Mouse (Mus musculus) midbrain, embryonic 12.5 days (tissue): ENCODE measurements around the gene Gm20388. TPM values are rescaled to one million over a fixed set of nuclear protein-coding genes. Genes with fewer than 3 reads are reported as not detected.

ENCODE experiments used
- ATAC-seq: fragments of 200-750 bp; cut with Nextera tagmentation; 2 replicates; pipeline ENCODE4 v1.8.0; 2017; ENCODE audit warnings: low read depth, moderate TSS enrichment, moderate library complexity; ENCODE audit not compliant: low FRiP score
- H3K27ac ChIP-seq: fragments of 300-500 bp; sonication (generic); replicated peaks from 2 replicates; pipeline ENCODE4 v1.5.1; 2016; ENCODE audit warnings: mild to moderate bottlenecking
- H3K27me3 ChIP-seq: fragments of 300-500 bp; sonication (generic); 2 replicates; pipeline ENCODE4 v1.6.1; 2016; ENCODE audit warnings: mild to moderate bottlenecking
- H3K36me3 ChIP-seq: fragments of 300-500 bp; sonication (generic); 2 replicates; pipeline ENCODE4 v1.6.1; 2016
- H3K4me1 ChIP-seq: fragments of 300-500 bp; sonication (generic); 2 replicates; pipeline ENCODE4 v1.6.1; 2016
- H3K4me2 ChIP-seq: fragments of 300-500 bp; sonication (generic); replicated peaks from 2 replicates; pipeline ENCODE4 v1.6.1; 2016; ENCODE audit warnings: mild to moderate bottlenecking, moderate library complexity
- H3K4me3 ChIP-seq: fragments of 300-500 bp; sonication (generic); 2 replicates; pipeline ENCODE4 v1.5.1; 2016; ENCODE audit warnings: mild to moderate bottlenecking
- H3K9ac ChIP-seq: fragments of 300-500 bp; sonication (generic); replicated peaks from 2 replicates; pipeline ENCODE4 v1.6.1; 2016; ENCODE audit warnings: mild to moderate bottlenecking, moderate library complexity
- H3K9me3 ChIP-seq: fragments of 300-500 bp; sonication (generic); 2 replicates; pipeline ENCODE4 v1.6.1; 2016; ENCODE audit warnings: mild to moderate bottlenecking
- WGBS: fragments of 180-500 bp; shearing (Covaris S2); methylation state at CpG from one replicate; pipeline ENCODE4 v1.1.7; 2016; 5-methylcytosine and 5-hydroxymethylcytosine counted together
- polyA plus RNA-seq: library from polyadenylated mRNA; unstranded; fragments of >200 nt; fragmentation: Nextera tagmentation; extraction: Ambion mirVana; gene quantifications from 2 replicates; pipeline ENCODE4 v1.2.1, GENCODE M21; 2016

The Gm20388 gene
- polyA plus RNA-seq, 1 experiment from 2014 or later, result not detected

DNA sequence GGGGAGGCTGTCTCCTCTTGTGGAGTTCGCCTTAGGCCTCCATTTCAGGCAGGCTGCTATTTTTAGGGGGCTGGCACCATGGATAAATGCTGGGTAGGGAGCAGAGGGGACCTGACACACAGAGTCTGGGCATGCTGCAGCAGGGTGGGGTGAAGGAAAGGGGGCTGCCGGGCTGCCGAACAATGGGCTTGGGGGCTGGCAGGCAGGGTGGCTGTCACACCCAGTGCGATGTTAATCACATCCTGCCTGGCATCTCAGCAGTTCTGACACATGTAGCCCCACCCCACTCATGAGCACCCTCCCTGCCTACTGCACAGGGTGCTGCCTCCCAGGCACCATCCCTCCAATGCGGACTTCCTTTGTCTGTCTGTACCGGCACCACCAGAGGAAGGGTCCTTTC, 1757.9 kb downstream of the Gm20388 start:
- Histone ChIP-seq H3K27ac (0 out of 2 replicates have a peak overlapping the region, but pooled peaks have one; percentile 10), H3K27me3 (0 out of 2 replicates have a peak, but pooled peaks cover 4% of the 10 kb centered on the region), H3K4me1 (peaks cover 24% of the 10 kb centered on the region), H3K36me3 (no peaks in the 10 kb centered on the region), H3K9me3 (no peaks in the 10 kb centered on the region), H3K9ac (no peak overlapping the region), H3K4me3 (no peak overlapping the region), H3K4me2 (no peak overlapping the region)
- ATAC-seq, result no peak
- 45% methylated on average over 6 of the region's 6 CpGs for WGBS

DNA sequence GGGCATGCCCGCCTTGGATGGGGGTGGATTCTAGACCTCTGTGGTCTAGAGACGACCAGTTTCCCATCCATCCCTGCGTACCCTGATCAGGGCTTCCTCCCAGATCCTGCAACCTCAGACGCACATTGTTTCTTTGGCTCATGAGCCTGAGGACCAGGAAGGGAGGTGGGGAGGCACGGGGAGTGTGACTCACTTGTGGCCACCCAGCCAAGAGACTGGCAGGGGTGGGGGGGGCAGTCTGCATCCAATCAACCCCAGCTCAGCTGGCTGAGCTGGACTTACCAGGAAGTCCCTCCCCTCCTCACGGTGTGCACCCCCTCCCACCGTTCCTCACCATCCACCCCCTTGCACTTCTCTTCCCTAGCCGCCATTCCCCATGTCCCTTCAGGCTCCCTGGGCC, 1758.6 kb downstream of the Gm20388 start:
- Histone ChIP-seq H3K27me3 (0 out of 2 replicates have a peak, but pooled peaks cover 2% of the 10 kb centered on the region), H3K4me2 (no peak overlapping the region), H3K27ac (no peak overlapping the region), H3K36me3 (no peaks in the 10 kb centered on the region), H3K9me3 (no peaks in the 10 kb centered on the region), H3K9ac (no peak overlapping the region), H3K4me1 (peaks cover 24% of the 10 kb centered on the region), H3K4me3 (no peak overlapping the region)
- WGBS, result 20% methylated on average over 8 of the region's 8 CpGs
- ATAC-seq, result no peak

DNA sequence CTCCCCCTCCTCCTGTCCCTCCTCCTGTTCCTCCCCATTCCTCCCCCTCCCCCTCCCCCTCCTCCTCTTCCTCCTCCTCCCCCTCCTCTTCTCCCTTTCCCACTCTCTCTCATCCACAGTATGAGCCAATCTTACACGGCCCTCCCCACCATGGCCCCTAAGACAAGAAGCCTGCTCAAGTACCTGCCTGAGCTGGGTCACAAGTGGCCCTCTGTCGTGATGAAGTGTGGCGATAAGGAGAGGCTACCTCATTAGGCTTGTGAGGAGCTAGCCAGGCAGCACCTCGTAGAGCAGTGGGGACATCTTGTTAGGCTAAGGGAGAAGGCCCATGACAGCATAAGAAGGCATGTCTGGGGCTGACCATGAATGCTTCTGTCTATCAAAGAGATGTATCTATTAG, 1762.5 kb downstream of the Gm20388 start:
- 0 out of 2 replicates have a peak, but pooled peaks cover 2% of the 10 kb centered on the region for H3K27me3 ChIP-seq
- H3K4me2 ChIP-seq, result no peak overlapping the region
- H3K4me3 ChIP-seq, result no peak overlapping the region
- WGBS, result 71% methylated on average over 4 of the region's 4 CpGs
- H3K9ac ChIP-seq, result no peak overlapping the region
- no peak for ATAC-seq
- H3K4me1 ChIP-seq, result peaks cover 13% of the 10 kb centered on the region
- H3K27ac ChIP-seq, result no peak overlapping the region
- H3K9me3 ChIP-seq, result no peaks in the 10 kb centered on the region
- no peaks in the 10 kb centered on the region for H3K36me3 ChIP-seq

DNA sequence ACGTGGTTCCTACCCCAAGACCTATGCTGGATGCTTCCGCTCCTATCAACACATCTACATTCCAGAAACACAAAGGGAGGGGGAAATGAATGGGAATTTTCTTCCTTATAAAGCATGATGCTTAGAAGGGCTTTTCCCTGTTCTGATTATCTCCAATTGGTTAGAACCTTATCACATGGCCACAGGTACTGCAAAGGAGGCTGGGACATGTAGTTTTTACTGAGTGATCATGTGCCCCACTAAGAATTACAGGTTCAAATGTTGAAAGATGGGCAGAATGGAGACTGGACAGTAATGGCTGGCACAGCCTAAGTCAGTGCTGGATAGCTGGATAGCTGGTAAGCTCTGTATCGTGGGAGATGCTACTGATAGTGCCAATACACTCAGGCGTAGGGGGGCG, 1763.3 kb downstream of the Gm20388 start:
- Histone ChIP-seq H3K9ac (no peak overlapping the region), H3K27ac (no peak overlapping the region), H3K27me3 (0 out of 2 replicates have a peak, but pooled peaks cover 2% of the 10 kb centered on the region), H3K4me3 (no peak overlapping the region), H3K4me2 (no peak overlapping the region), H3K36me3 (no peaks in the 10 kb centered on the region), H3K4me1 (peaks cover 6% of the 10 kb centered on the region), H3K9me3 (no peaks in the 10 kb centered on the region)
- WGBS, result 79% methylated on average over 5 of the region's 5 CpGs
- peak; percentile 47; the same call in 1 of the 2 replicates for ATAC-seq

DNA sequence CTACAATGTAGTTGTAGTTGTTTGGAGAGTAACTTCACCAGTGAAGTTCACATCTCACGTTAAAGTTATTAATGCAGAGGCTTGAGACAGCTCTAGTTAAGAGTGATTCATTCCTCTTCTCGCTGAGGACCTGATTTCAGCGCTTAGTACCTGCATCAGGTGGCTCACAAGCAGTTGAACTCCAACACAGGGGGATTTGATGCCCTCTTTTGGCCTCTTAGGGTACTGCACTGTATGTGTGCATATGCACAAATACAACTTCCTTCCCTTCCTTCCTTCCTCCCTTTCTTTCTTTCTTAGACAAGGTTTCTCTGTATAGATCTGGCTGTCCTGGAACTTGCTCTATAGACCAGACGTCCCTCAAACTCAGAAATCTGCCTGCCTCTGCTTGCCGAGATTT, 1763.9 kb downstream of the Gm20388 start:
- H3K9me3 ChIP-seq, result no peaks in the 10 kb centered on the region
- 57% methylated on average over 5 of the region's 5 CpGs for WGBS
- H3K9ac ChIP-seq, result no peak overlapping the region

DNA sequence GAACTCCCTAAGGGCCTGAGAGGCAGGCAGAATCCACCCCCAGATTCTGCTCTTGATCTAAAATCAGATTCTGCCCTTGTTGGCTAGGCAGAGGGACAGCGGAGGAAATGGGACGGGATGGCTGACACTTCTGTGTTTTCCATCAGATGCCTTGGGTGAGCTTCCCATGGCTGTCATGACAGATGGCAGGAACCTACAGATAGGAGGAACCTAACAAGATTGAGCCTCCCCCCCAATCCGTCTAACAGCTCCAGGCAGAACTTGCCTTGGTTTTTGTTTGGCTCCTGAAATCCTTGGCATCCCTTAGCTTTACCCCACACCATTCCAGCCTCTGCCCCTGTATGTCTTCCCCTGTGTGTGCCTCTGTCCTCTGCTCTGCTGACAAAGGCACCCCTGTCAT, 1764.5 kb downstream of the Gm20388 start:
- Histone ChIP-seq H3K4me2 (no peak overlapping the region), H3K27ac (no peak overlapping the region), H3K36me3 (no peaks in the 10 kb centered on the region), H3K4me1 (no peaks in the 10 kb centered on the region), H3K4me3 (no peak overlapping the region), H3K9ac (no peak overlapping the region), H3K9me3 (no peaks in the 10 kb centered on the region), H3K27me3 (0 out of 2 replicates have a peak, but pooled peaks cover 2% of the 10 kb centered on the region)
- no peak for ATAC-seq
- WGBS, result 80% methylated on average over 3 of the region's 3 CpGs

More for the DNA sequence above, 1763.9 kb downstream of the Gm20388 start:
- no peak overlapping the region for H3K4me3 ChIP-seq
- H3K4me1 ChIP-seq, result no peaks in the 10 kb centered on the region
- H3K4me2 ChIP-seq, result no peak overlapping the region
- no peaks in the 10 kb centered on the region for H3K36me3 ChIP-seq
- ATAC-seq, result no peak
- 0 out of 2 replicates have a peak, but pooled peaks cover 2% of the 10 kb centered on the region for H3K27me3 ChIP-seq
- no peak overlapping the region for H3K27ac ChIP-seq

DNA sequence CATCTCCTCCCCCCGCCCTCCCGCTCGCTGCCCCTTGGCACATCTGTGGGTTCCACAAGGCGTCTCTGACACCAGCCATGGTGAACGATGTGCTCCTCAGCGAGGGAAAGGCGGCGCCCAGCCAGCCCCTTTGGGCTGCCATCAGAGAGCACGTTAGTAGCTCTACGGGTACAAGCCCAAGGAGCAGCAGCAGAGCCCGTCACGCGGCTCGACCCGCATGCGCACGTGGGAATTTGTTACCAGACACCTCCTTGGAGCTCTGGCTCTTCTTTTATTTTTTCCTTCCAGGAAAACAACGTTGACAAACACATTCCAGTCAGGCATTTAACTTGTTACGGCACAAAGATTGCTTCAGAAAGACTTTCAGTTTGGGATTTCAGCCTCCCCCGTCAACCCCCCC, 1765.1 kb downstream of the Gm20388 start:
- 67% methylated on average over 20 of the region's 20 CpGs for WGBS
- no peak overlapping the region for H3K4me2 ChIP-seq
- H3K4me3 ChIP-seq, result no peak overlapping the region
- no peaks in the 10 kb centered on the region for H3K36me3 ChIP-seq
- no peaks in the 10 kb centered on the region for H3K9me3 ChIP-seq
- no peaks in the 10 kb centered on the region for H3K4me1 ChIP-seq
- ATAC-seq, result no peak
- no peak overlapping the region for H3K9ac ChIP-seq
- H3K27ac ChIP-seq, result no peak overlapping the region
- H3K27me3 ChIP-seq, result 0 out of 2 replicates have a peak, but pooled peaks cover 2% of the 10 kb centered on the region

DNA sequence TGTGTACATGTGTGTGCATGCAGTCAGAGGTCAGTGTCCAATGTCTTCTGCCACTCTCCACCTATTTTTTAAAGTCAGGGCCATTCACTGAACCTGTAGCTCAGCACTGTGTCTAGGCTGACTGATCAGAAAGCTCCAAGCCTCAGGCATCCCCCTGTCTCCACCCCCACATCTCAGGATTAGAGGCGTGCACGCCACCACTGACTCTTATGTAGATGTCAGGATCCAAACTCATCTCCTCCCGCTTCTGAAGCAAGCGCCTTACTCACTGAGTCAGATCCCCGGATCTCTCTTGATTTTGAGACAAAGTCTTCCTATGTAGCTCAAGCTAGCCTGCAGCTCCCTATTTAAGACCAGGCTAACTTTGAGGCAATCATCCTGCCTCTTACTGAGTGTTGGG, 1768.1 kb downstream of the Gm20388 start:
- no peaks in the 10 kb centered on the region for H3K9me3 ChIP-seq
- no peaks in the 10 kb centered on the region for H3K4me1 ChIP-seq
- no peak overlapping the region for H3K9ac ChIP-seq
- ATAC-seq, result no peak
- H3K36me3 ChIP-seq, result no peaks in the 10 kb centered on the region
- no peak overlapping the region for H3K27ac ChIP-seq
- H3K4me3 ChIP-seq, result no peak overlapping the region
- 80% methylated on average over 5 of the region's 5 CpGs for WGBS
- H3K4me2 ChIP-seq, result no peak overlapping the region
- peaks cover 9% of the 10 kb centered on the region; the same call in 1 of the 2 replicates for H3K27me3 ChIP-seq

DNA sequence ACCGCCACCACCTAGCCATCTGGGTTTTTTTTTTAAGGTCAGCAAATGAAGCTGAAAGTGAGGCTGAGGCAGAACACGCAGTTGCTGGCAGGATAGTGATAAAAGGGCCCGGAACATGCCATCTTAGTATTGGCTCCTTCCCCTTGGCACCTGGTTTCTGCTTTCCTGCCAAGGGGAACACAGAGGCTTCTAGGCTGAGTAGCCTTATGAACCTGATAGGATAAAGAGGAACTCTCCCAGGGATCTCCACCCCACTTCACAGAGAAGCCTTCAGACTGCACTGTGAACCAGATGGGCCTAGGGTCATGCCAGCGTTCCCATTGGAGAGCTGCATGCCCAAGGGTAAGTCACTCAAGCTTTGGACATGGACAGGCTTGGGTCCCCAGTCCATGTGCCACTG, 1770.3 kb downstream of the Gm20388 start:
- 83% methylated on average over 4 of the region's 4 CpGs for WGBS
- no peaks in the 10 kb centered on the region for H3K36me3 ChIP-seq
- H3K4me3 ChIP-seq, result no peak overlapping the region
- no peak overlapping the region for H3K4me2 ChIP-seq
- no peak overlapping the region for H3K9ac ChIP-seq
- peaks cover 9% of the 10 kb centered on the region; the same call in 1 of the 2 replicates for H3K27me3 ChIP-seq
- no peak overlapping the region for H3K27ac ChIP-seq
- ATAC-seq, result no peak
- H3K4me1 ChIP-seq, result no peaks in the 10 kb centered on the region
- no peaks in the 10 kb centered on the region for H3K9me3 ChIP-seq

DNA sequence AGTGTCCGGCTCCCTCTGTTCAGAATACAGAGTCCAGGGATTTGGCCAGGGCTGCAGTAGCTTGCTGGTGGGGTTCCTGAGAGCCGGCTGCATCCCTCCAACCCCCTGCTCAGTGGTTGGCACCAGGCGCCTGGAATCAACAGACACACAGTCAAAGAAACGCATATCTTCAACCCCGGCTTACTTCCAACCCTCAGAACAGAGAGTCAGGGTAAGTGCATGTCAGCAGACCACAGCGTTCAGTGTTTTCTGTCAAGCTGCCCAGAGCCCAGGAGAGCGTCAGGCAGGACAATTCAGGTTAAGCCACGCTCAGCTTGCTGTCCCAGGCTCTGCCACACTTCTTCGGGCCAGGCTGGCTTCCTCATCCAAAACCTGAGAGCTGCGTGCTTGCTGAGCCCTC, 1770.8 kb downstream of the Gm20388 start:
- Histone ChIP-seq H3K27ac (no peak overlapping the region), H3K36me3 (no peaks in the 10 kb centered on the region), H3K4me1 (no peaks in the 10 kb centered on the region), H3K27me3 (peaks cover 9% of the 10 kb centered on the region; the same call in 1 of the 2 replicates), H3K4me3 (no peak overlapping the region), H3K9me3 (no peaks in the 10 kb centered on the region), H3K9ac (no peak overlapping the region), H3K4me2 (no peak overlapping the region)
- 56% methylated on average over 10 of the region's 10 CpGs for WGBS
- no peak for ATAC-seq

DNA sequence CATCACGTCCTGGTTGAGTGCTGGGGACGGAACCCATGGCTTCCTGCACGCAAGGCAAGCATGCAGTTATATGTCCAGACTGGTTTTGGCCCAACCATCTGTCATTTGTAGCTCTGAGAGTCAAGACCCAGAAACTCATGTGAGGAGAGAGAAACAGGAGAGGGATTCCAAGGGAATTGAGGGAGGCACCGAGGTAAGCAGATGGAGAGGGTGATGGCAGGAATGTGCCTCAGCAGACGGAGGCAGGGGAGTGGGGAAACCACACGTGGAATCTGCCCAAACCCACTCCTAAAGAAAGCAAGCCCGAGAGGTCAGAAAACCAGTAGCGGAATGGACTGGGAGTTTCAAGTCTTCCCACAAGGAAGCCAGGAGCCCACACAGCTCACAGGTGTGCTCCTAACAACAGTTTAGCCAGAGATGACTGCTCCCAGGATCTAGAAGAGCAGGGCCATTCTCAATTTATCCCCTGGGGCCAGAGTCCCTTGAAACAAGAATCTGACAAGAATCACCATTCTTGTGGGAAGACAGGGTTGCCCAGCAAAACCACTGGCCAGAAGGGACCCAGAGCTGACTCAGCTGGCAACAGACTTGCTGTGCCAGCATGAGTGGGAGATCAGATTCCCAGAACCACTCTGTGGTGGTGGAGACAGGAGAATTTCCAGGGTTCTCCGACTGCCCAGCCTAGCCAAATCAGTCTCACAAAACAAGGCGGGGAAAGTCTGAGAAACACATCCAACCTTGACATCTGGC, 1772.6 kb downstream of the Gm20388 start:
- Histone ChIP-seq H3K4me2 (no peak overlapping the region), H3K4me3 (no peak overlapping the region), H3K36me3 (no peaks in the 10 kb centered on the region), H3K4me1 (peaks cover 10% of the 10 kb centered on the region), H3K9ac (no peak overlapping the region), H3K9me3 (no peaks in the 10 kb centered on the region), H3K27me3 (peaks cover 9% of the 10 kb centered on the region; the same call in 1 of the 2 replicates), H3K27ac (no peak overlapping the region)
- 76% methylated on average over 10 of the region's 10 CpGs for WGBS
- ATAC-seq, result no peak

DNA sequence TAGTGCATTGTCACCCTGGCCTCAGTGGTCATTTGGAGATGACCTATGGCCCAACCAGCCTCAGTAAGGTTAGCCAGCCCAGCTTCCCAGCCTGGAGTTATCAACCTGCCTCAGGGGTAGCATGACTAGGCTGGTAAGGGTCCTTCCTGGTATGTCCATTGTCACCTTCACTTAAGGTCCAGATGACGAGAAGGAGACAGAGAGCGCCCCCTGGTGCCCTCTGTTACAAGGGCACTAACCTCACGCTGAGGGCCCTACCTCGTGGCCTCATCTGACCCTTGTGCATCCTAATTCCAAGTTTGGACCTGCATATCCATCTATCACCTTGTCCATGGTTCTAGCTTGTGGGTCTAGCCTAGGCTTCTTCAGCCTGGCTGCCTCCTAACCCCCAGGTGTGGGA, 1774.8 kb downstream of the Gm20388 start:
- no peaks in the 10 kb centered on the region for H3K36me3 ChIP-seq
- no peak overlapping the region for H3K4me2 ChIP-seq
- H3K4me3 ChIP-seq, result no peak overlapping the region
- no peak overlapping the region for H3K27ac ChIP-seq
- no peak overlapping the region for H3K9ac ChIP-seq
- H3K27me3 ChIP-seq, result peaks cover 9% of the 10 kb centered on the region; the same call in 1 of the 2 replicates
- H3K9me3 ChIP-seq, result no peaks in the 10 kb centered on the region
- H3K4me1 ChIP-seq, result peaks cover 16% of the 10 kb centered on the region
- no peak for ATAC-seq
- WGBS, result 23% methylated on average over 4 of the region's 4 CpGs
